Mouse (Mus musculus) limb, embryonic 10.5 days (tissue): ENCODE data around the gene Ucma. TPM values are rescaled to one million over a fixed set of nuclear protein-coding genes. Genes with fewer than 3 reads are reported as not detected.
A peak's percentile ranks its signal among the peaks of the same experiment; 100 is the strongest.
"Not testable (repeated sequence)": the region's sequence is repeated elsewhere in the genome, so short reads cannot be mapped to it uniquely, and the experiment has no call there.

Experiments used
- DNase-seq: peaks from one replicate; pipeline ENCODE4 v3.0.0-alpha.2; 2017; ENCODE audit warnings: low spot score
- H3K27ac ChIP-seq: fragments of 300-500 bp; sonication (generic); 2 replicates; pipeline ENCODE4 v1.5.1; 2016; ENCODE audit warnings: mild to moderate bottlenecking
- H3K27me3 ChIP-seq: fragments of 300-500 bp; sonication (generic); 2 replicates; pipeline ENCODE4 v1.6.1; 2016; ENCODE audit warnings: low read depth, mild to moderate bottlenecking; ENCODE audit not compliant: poor library complexity, severe bottlenecking
- H3K36me3 ChIP-seq: fragments of 300-500 bp; sonication (generic); 2 replicates; pipeline ENCODE4 v1.6.1; 2016; ENCODE audit warnings: mild to moderate bottlenecking, moderate library complexity
- H3K4me1 ChIP-seq: fragments of 300-500 bp; sonication (generic); 2 replicates; pipeline ENCODE4 v1.6.1; 2016
- H3K4me3 ChIP-seq: fragments of 300-500 bp; sonication (generic); 2 replicates; pipeline ENCODE4 v1.5.1; 2016; ENCODE audit warnings: mild to moderate bottlenecking, moderate library complexity
- H3K9me3 ChIP-seq: fragments of 300-500 bp; sonication (generic); replicated peaks from 2 replicates; pipeline ENCODE4 v1.6.1; 2016; ENCODE audit warnings: mild to moderate bottlenecking
- WGBS: fragments of 180-500 bp; shearing (Covaris S2); methylation state at CpG from one replicate; pipeline ENCODE4 v1.1.7; 2016; 5-methylcytosine and 5-hydroxymethylcytosine counted together
- polyA plus RNA-seq: library from polyadenylated mRNA; unstranded; fragments of >200 nt; fragmentation: Nextera tagmentation; extraction: Ambion mirVana; gene quantifications from 2 replicates; pipeline ENCODE4 v1.2.1, GENCODE M21; 2016

Ucma gene
- polyA plus RNA-seq: not detected in 2 replicates

DNA sequence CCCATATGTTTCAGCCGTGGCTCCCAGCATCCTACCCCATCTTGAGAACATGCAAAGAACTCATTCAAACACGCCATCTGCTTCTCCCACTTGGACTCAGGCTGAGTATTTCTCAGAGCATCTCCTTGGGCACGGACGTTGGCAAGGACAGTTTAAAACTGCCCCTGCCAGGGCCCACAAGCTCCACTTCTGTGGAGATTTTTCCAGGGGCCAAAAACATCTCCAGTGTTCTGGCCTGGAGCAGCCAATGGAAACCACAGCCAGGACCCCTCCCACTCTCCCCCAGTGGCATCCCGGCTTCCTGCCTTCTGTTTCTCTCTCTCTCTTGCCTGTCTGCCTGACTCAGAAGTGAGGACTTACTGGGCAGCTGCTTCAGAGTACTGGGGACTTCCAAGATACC, at the start of gene Ucma:
Ucma (plus strand) TSS at position 316 of the 400 bp plus-strand sequence.
- Histone ChIP-seq H3K9me3 (no peaks in the 10 kb centered on the region), H3K4me3 (no peak within 1 kb of the TSS), H3K4me1 (peaks cover 15% of the 10 kb centered on the region), H3K27ac (no peak within 1 kb of the TSS), H3K36me3 (no peaks in the 10 kb centered on the region), H3K27me3 (no peaks in the 10 kb centered on the region)
- no peak for DNase-seq
- WGBS: 78% methylated on average over 5 of the region's 5 CpGs

DNA sequence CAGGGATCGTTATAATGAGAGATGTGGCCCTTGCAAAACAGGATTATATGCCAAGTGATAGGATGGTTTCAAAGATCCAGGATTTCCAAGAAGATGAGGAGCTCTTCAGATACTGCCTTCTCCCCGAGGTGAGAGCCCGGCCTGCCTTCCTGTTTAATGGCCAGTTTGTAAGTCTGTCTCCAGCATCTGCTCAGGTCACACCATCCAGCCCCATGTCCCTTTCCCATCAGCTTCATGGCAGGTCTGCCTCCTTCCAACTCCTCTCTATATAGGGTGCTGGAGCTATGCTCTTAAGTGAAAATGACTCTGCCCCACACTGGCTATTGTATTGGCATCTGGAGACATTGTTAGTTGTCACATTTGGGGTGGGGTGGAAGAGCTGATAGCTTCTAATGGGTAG, 48.5 kb upstream of the Ucma start:
- Histone ChIP-seq H3K27me3 (no peaks in the 10 kb centered on the region), H3K4me3 (no peak overlapping the region), H3K4me1 (no peaks in the 10 kb centered on the region), H3K9me3 (no peaks in the 10 kb centered on the region), H3K36me3 (peaks cover 24% of the 10 kb centered on the region), H3K27ac (no peak overlapping the region)
- WGBS: 86% methylated on average over 3 of the region's 3 CpGs
- DNase-seq: no peak

GRCm38 (mm10) chr2:4929230-4929629, 46.7 kb upstream of the Ucma start:
- Histone ChIP-seq H3K27me3 (no peaks in the 10 kb centered on the region), H3K4me3 (no peak overlapping the region), H3K36me3 (peaks cover 30% of the 10 kb centered on the region), H3K9me3 (no peaks in the 10 kb centered on the region), H3K27ac (no peak overlapping the region), H3K4me1 (no peaks in the 10 kb centered on the region)
- 92% methylated on average over 2 of the region's 2 CpGs for WGBS
- no peak for DNase-seq

DNA sequence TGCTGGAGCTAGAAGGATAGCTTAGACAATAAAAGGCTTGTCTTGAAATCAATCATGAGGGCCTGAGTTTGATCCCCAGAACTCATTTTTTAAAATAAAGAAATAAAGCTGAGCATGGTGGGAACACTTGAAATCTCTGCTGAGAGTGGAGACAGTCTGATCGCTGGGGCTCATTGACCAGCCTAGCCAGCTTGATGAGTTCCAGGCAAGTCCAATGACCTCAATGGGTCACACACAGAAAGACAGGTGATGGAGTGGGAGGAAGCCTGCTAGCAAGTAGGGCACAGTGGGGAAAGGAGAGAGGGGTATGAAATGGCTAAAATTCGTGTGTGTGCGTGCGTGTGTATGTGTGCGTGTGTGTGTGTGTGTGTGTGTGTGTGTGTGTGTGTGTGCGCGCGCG, 41.4 kb upstream of the Ucma start:
- 88% methylated on average over 9 of the region's 9 CpGs for WGBS
- Histone ChIP-seq H3K36me3 (peaks cover 26% of the 10 kb centered on the region), H3K27me3 (no peaks in the 10 kb centered on the region), H3K4me1 (no peaks in the 10 kb centered on the region), H3K9me3 (no peaks in the 10 kb centered on the region), H3K4me3 (no peak overlapping the region), H3K27ac (no peak overlapping the region)
- no peak for DNase-seq

DNA sequence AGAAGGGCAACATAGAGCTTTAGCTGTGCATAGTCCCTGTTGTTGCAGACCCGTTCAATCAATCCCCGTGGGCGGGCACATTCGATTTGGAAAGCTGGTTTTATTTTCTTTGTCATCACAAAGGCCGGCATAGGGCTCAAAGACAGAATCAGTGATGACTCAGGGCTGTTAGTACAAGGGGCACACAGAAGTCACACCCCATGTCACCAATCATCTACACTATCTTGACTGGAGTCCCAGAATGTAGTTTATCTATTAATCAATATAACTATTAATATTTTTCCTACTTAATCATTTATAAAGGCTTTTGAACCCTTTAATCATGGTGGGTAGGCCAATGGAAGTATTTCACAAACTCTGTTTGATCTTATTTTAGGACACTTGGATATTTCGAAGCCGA, 38.0 kb upstream of the Ucma start:
- Histone ChIP-seq H3K4me3 (no peak overlapping the region), H3K4me1 (no peaks in the 10 kb centered on the region), H3K36me3 (peaks cover 15% of the 10 kb centered on the region), H3K27me3 (no peaks in the 10 kb centered on the region), H3K27ac (no peak overlapping the region), H3K9me3 (no peaks in the 10 kb centered on the region)
- 91% methylated on average over 7 of the region's 7 CpGs for WGBS
- no peak for DNase-seq

DNA sequence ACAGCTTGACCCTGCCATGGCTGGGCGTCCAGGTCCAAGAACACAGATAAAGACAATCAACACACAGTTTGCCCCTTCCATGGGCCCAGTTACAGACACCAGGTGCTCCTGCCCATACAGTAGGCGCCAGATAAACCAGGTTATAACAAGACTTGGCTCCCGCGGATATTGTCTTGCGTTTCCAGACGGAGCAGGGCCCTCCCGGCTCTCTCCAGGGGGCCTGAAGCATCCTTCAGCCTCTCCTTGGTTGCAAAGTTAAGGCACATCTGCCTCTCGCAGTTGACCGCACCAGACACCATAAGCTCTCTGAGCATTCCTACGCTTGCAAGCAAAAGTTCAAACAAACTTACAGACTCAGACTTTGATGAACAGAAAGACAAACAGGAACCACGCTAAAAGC, 35.1 kb upstream of the Ucma start:
- no peaks in the 10 kb centered on the region for H3K27me3 ChIP-seq
- H3K36me3 ChIP-seq: peaks cover 10% of the 10 kb centered on the region
- no peak overlapping the region for H3K27ac ChIP-seq
- no peaks in the 10 kb centered on the region for H3K4me1 ChIP-seq
- H3K9me3 ChIP-seq: no peaks in the 10 kb centered on the region; the same call in 1 of the 2 replicates
- no peak overlapping the region for H3K4me3 ChIP-seq
- no peak for DNase-seq
- WGBS: 93% methylated on average over 11 of the region's 11 CpGs

DNA sequence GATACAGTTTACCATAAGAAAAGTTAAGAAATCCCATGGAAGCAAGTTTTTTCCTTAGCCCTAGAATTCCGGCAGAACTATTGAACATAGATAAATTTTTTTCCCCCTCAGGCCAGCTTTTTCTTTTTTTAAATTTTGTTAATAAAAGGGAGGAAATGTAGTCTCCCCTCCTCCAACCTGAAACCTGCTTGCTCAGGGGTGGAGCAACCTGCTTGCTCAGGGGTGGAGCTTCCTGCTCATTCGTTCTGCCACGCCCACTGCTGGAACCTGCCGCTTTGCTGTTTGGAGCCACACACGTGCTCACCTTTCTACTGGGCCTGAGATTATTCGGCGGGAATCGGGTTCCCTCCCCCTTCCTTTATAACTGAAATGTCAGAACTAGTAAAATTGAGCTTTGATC, 26.2 kb upstream of the Ucma start:
- H3K9me3 ChIP-seq, DNase-seq, H3K36me3 ChIP-seq, H3K27ac ChIP-seq, H3K27me3 ChIP-seq, H3K4me1 ChIP-seq, H3K4me3 ChIP-seq: not testable (repeated sequence)
- 94% methylated on average over 8 of the region's 8 CpGs for WGBS

- 90% methylated on average over 2 of the region's 2 CpGs for WGBS
- no peaks in the 10 kb centered on the region for H3K36me3 ChIP-seq
- no peaks in the 10 kb centered on the region for H3K4me1 ChIP-seq
- no peak overlapping the region for H3K4me3 ChIP-seq
- no peaks in the 10 kb centered on the region for H3K9me3 ChIP-seq
- no peaks in the 10 kb centered on the region for H3K27me3 ChIP-seq
- DNase-seq: no peak
- no peak overlapping the region for H3K27ac ChIP-seq
Observed at GRCm38 (mm10) chr2:4950986-4951385, 24.9 kb upstream of the Ucma start.

GRCm38 (mm10) chr2:4954216-4954760, 21.6 kb upstream of the Ucma start:
- no peaks in the 10 kb centered on the region for H3K9me3 ChIP-seq
- no peak overlapping the region for H3K4me3 ChIP-seq
- no peaks in the 10 kb centered on the region for H3K27me3 ChIP-seq
- H3K27ac ChIP-seq: no peak overlapping the region
- DNase-seq: no peak
- H3K36me3 ChIP-seq: no peaks in the 10 kb centered on the region
- 0 out of 2 replicates have a peak, but pooled peaks cover 2% of the 10 kb centered on the region for H3K4me1 ChIP-seq
- WGBS: 89% methylated on average over 6 of the region's 6 CpGs

GRCm38 (mm10) chr2:4958039-4958438, 17.9 kb upstream of the Ucma start:
- Histone ChIP-seq H3K27me3 (no peaks in the 10 kb centered on the region), H3K9me3 (no peaks in the 10 kb centered on the region), H3K4me1 (0 out of 2 replicates have a peak, but pooled peaks cover 2% of the 10 kb centered on the region), H3K36me3 (no peaks in the 10 kb centered on the region), H3K27ac (peak overlapping the region; percentile 64; the same call in 1 of the 2 replicates), H3K4me3 (no peak overlapping the region)
- 91% methylated on average over 12 of the region's 12 CpGs for WGBS
- no peak for DNase-seq

DNA sequence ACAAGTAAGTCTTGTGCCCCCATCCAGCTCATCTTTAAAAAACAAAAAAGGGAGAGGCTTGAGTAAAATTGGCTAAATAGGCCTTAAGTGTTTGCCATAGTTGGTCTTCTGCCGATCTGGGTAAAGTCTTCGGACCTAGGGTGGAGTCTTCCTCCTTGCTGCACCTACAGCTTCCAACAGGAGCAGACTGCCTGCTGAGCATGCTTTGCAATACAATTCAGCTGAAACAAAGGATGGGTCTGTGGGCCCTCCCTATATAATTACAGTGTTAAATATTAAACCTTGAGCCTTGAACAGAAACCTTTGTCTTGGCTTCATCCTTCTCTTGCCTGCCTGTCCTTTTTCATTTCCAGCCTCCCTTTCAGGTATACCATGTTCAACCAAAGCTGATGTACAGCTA, 8.1 kb upstream of the Ucma start:
- no peak overlapping the region for H3K4me3 ChIP-seq
- no peaks in the 10 kb centered on the region for H3K27me3 ChIP-seq
- no peaks in the 10 kb centered on the region for H3K36me3 ChIP-seq
- DNase-seq: no peak
- no peaks in the 10 kb centered on the region for H3K9me3 ChIP-seq
- H3K27ac ChIP-seq: no peak overlapping the region
- H3K4me1 ChIP-seq: no peaks in the 10 kb centered on the region
- 97% methylated on average over 2 of the region's 2 CpGs for WGBS

GRCm38 (mm10) chr2:4969083-4969482, 6.8 kb upstream of the Ucma start:
- no peaks in the 10 kb centered on the region for H3K4me1 ChIP-seq
- 80% methylated on average over 2 of the region's 2 CpGs for WGBS

GRCm38 (mm10) chr2:4978091-4978490, 2.2 kb downstream of the Ucma start:
- no peak overlapping the region for H3K4me3 ChIP-seq
- peak overlapping the region; percentile 12 for H3K27ac ChIP-seq
- peaks cover 15% of the 10 kb centered on the region for H3K4me1 ChIP-seq
- no peaks in the 10 kb centered on the region for H3K9me3 ChIP-seq
- no peaks in the 10 kb centered on the region for H3K27me3 ChIP-seq
- DNase-seq: no peak
- 34% methylated on average over 8 of the region's 8 CpGs for WGBS
- no peaks in the 10 kb centered on the region for H3K36me3 ChIP-seq

More at GRCm38 (mm10) chr2:4969083-4969482, 6.8 kb upstream of the Ucma start:
- Histone ChIP-seq H3K27ac (no peak overlapping the region), H3K27me3 (no peaks in the 10 kb centered on the region), H3K4me3 (no peak overlapping the region), H3K36me3 (no peaks in the 10 kb centered on the region), H3K9me3 (no peaks in the 10 kb centered on the region)
- no peak for DNase-seq

DNA sequence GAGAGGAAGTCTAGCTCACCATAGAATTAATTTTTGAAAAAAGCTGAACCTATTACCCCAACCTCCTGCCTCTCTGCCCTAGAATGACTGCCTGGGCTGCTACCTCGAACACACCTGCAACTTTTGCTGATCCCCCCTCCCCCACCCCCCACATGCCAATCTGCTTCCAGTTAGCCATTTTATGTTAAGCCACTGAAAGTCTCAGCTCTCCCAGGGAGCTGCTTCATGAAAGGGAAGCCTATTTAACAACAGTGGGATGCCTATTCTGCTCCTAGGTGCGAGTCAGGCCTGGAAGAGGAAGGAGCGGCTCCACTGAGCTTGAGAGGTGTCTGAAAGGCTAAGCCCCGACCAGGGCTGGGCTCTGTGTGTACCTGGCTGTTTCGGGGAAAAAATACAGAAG, 8.1 kb downstream of the Ucma start:
- DNase-seq: peak; percentile 45
- H3K4me3 ChIP-seq: no peak overlapping the region
- peak overlapping the region; percentile 25 for H3K27ac ChIP-seq
- H3K4me1 ChIP-seq: peaks cover 18% of the 10 kb centered on the region
- WGBS: 23% methylated on average over 5 of the region's 5 CpGs
- H3K27me3 ChIP-seq: no peaks in the 10 kb centered on the region
- no peaks in the 10 kb centered on the region for H3K36me3 ChIP-seq
- H3K9me3 ChIP-seq: no peaks in the 10 kb centered on the region
